Mouse (Mus musculus) CH12.LX (cell line): ENCODE results near the gene Psmd3. TPM values are rescaled to one million over a fixed set of nuclear protein-coding genes. Genes with fewer than 3 reads are reported as not detected.

Experiments used
- DNase-seq: peaks from one replicate; pipeline ENCODE4 v3.0.0-alpha.2; 2013; ENCODE audit errors: extremely low read depth
- H3K27ac ChIP-seq: 2 replicates; pipeline ENCODE4 v1.5.1; 2012; ENCODE audit warnings: low read depth, mild to moderate bottlenecking, control low read depth, moderate library complexity; ENCODE audit not compliant: insufficient read depth
- H3K27me3 ChIP-seq: replicated peaks from 2 replicates; pipeline ENCODE3; 2012; ENCODE audit warnings: inconsistent platforms
- H3K36me3 ChIP-seq, 2 experiments: replicated peaks in 1 of 2; 2 replicates each; pipeline versions ENCODE3 to v1.6.1; 2012; ENCODE audit warnings: inconsistent platforms in 1 of 2, low read length in 1 of 2, mild to moderate bottlenecking in 1 of 2, mixed read lengths in 1 of 2, moderate library complexity in 1 of 2; ENCODE audit not compliant: control insufficient read depth in 1 of 2, insufficient read depth in 1 of 2
- H3K4me1 ChIP-seq, 2 experiments: 2 replicates each; pipeline ENCODE4 v1.6.1; 2012; ENCODE audit warnings: inconsistent platforms in 1 of 2, moderate library complexity in 1 of 2; ENCODE audit not compliant: insufficient read depth in 2 of 2, control insufficient read depth in 1 of 2
- H3K4me2 ChIP-seq: 2 replicates; pipeline ENCODE4 v1.6.1; 2012; ENCODE audit warnings: low read depth, mild to moderate bottlenecking, control low read depth; ENCODE audit not compliant: poor library complexity, insufficient read depth, severe bottlenecking
- H3K4me3 ChIP-seq, 3 experiments: fragments of 150-350 bp in 1 of 3; sonication (generic) in 1 of 3; replicated peaks in 1 of 3; 2 replicates each; pipeline versions ENCODE3 to v1.5.1; 2011 to 2012; ENCODE audit warnings: low read depth in 2 of 3, low read length in 2 of 3, mild to moderate bottlenecking in 2 of 3, moderate library complexity in 2 of 3, control low read depth in 1 of 3, improper control_type of control experiment in 1 of 3, inconsistent platforms in 1 of 3, mixed read lengths in 1 of 3; ENCODE audit not compliant: poor library complexity in 1 of 3
- H3K79me2 ChIP-seq: replicated peaks from 2 replicates; pipeline ENCODE4 v1.6.1; 2012; ENCODE audit warnings: mild to moderate bottlenecking, moderate library complexity; ENCODE audit not compliant: control insufficient read depth, poor library complexity, insufficient read depth, severe bottlenecking; ENCODE audit errors: extremely low read depth
- H3K9ac ChIP-seq: 2 replicates; pipeline ENCODE4 v1.6.1; 2012; ENCODE audit warnings: low read depth, mild to moderate bottlenecking, control low read depth, moderate library complexity; ENCODE audit not compliant: insufficient read depth
- H3K9me3 ChIP-seq: replicated peaks from 2 replicates; pipeline ENCODE3; 2012; ENCODE audit warnings: low read length, inconsistent platforms, mixed read lengths
- CTCF ChIP-seq, 2 experiments: IDR thresholded peaks in 1 of 2; conservative IDR thresholded peaks in 1 of 2; 2 replicates each; pipeline ENCODE4 v1.5.1; 2011 to 2012; ENCODE audit warnings: low read depth in 2 of 2, low read length in 2 of 2, improper control_type of control experiment in 1 of 2, inconsistent platforms in 1 of 2, mild to moderate bottlenecking in 1 of 2, moderate library complexity in 1 of 2
- EP300 ChIP-seq: IDR thresholded peaks from 2 replicates; pipeline ENCODE4 v1.6.1; 2011; ENCODE audit warnings: low read length, improper control_type of control experiment
- ETS1 ChIP-seq: conservative IDR thresholded peaks from 2 replicates; pipeline ENCODE4 v1.6.1; 2012; ENCODE audit warnings: low read depth, mild to moderate bottlenecking, inconsistent platforms, low read length, improper control_type of control experiment, moderate library complexity
- GABPA ChIP-seq: IDR thresholded peaks from 2 replicates; pipeline ENCODE4 v1.6.1; 2012; ENCODE audit warnings: low read depth, low read length, improper control_type of control experiment, inconsistent platforms; ENCODE audit not compliant: insufficient replicate concordance
- HCFC1 ChIP-seq: IDR thresholded peaks from 2 replicates; pipeline ENCODE4 v1.6.1; 2012; ENCODE audit warnings: low read depth, mild to moderate bottlenecking, inconsistent platforms, low read length, improper control_type of control experiment
- IRF4 ChIP-seq: IDR thresholded peaks from 2 replicates; pipeline ENCODE4 v1.6.1; 2014; ENCODE audit warnings: low read depth, mild to moderate bottlenecking, inconsistent platforms, low read length, improper control_type of control experiment
- MAFK ChIP-seq: IDR thresholded peaks from 2 replicates; pipeline ENCODE4 v1.6.1; 2011; ENCODE audit warnings: low read length, improper control_type of control experiment; ENCODE audit not compliant: insufficient replicate concordance
- MAZ ChIP-seq: IDR thresholded peaks from 2 replicates; pipeline ENCODE4 v1.6.1; 2012; ENCODE audit warnings: low read depth, mild to moderate bottlenecking, inconsistent platforms, low read length, improper control_type of control experiment, moderate library complexity
- NELFE ChIP-seq: IDR thresholded peaks from 2 replicates; pipeline ENCODE4 v1.6.1; 2011; ENCODE audit warnings: low read depth, low read length, improper control_type of control experiment
- NRF1 ChIP-seq: IDR thresholded peaks from 2 replicates; pipeline ENCODE4 v1.6.1; 2014; ENCODE audit warnings: low read depth, mild to moderate bottlenecking, inconsistent platforms, low read length, improper control_type of control experiment, moderate library complexity
- PAX5 ChIP-seq: IDR thresholded peaks from 2 replicates; pipeline ENCODE4 v1.6.1; 2012; ENCODE audit warnings: low read length, inconsistent platforms, mixed read lengths
- POLR2AphosphoS2 ChIP-seq: IDR thresholded peaks from 2 replicates; pipeline ENCODE4 v1.6.1; 2011; ENCODE audit warnings: low read depth, low read length, improper control_type of control experiment
- RAD21 ChIP-seq: IDR thresholded peaks from 2 replicates; pipeline ENCODE4 v1.6.1; 2011; ENCODE audit warnings: low read depth, mild to moderate bottlenecking, low read length, improper control_type of control experiment, moderate library complexity
- RCOR1 ChIP-seq: conservative IDR thresholded peaks from 2 replicates; pipeline ENCODE4 v1.6.1; 2012; ENCODE audit warnings: low read depth, mild to moderate bottlenecking, inconsistent platforms, low read length, improper control_type of control experiment
- TBP ChIP-seq: conservative IDR thresholded peaks from 2 replicates; pipeline ENCODE4 v1.6.1; 2011; ENCODE audit warnings: low read depth, low read length, improper control_type of control experiment
- TCF12 ChIP-seq: IDR thresholded peaks from 2 replicates; pipeline ENCODE4 v1.6.1; 2014; ENCODE audit warnings: low read depth, mild to moderate bottlenecking, inconsistent platforms, low read length, improper control_type of control experiment
- USF2 ChIP-seq: conservative IDR thresholded peaks from 2 replicates; pipeline ENCODE4 v1.6.1; 2011; ENCODE audit warnings: low read depth, low read length, improper control_type of control experiment
- ZC3H11A ChIP-seq: IDR thresholded peaks from 2 replicates; pipeline ENCODE4 v1.6.1; 2012; ENCODE audit warnings: low read depth, mild to moderate bottlenecking, inconsistent platforms, low read length, improper control_type of control experiment
- ZKSCAN1 ChIP-seq: IDR thresholded peaks from 2 replicates; pipeline ENCODE4 v1.6.1; 2012; ENCODE audit warnings: low read depth, inconsistent platforms, low read length, improper control_type of control experiment, borderline replicate concordance
- dilution Hi-C: fragments of 300-500 bp; cut with MboI; formaldehyde crosslinking; loops from 2 replicates; pipeline ENCODE4 v1.14.3; 2020; ENCODE audit warnings: low sequenced_read_pairs; ENCODE audit not compliant: extremely low pct_unique_long_range_greater_than_20kb, extremely low pct_ligation_motif_present
- in situ Hi-C: fragments of 300-500 bp; cut with MboI; formaldehyde crosslinking; loops from 3 replicates; pipeline ENCODE4 v1.14.3; 2019; ENCODE audit warnings: low sequenced_read_pairs, low pct_ligation_motif_present, low pct_unique_long_range_greater_than_20kb, mixed read lengths
- polyA plus RNA-seq: library from polyadenylated mRNA; unstranded; fragments of >175 nt; gene quantifications from 2 replicates; pipeline ENCODE4 v1.2.1, GENCODE M21; 2012; ENCODE audit warnings: low read depth; ENCODE audit not compliant: insufficient read length
- total RNA-seq, 2 experiments: library from RNA; depleted of rRNA; stranded (reverse); fragments of 300-350 nt in 1 of 2; fragments of >200 nt in 1 of 2; gene quantifications; 2 replicates each; pipeline ENCODE4 v1.2.3; 2012 to 2014

The Psmd3 gene
- total and polyA plus RNA-seq, 3 experiments: 166 to 354 (median 291) TPM

GRCm38 (mm10) chr11:98705021-98705420, 22.7 kb downstream of the Psmd3 start:
- Histone ChIP-seq H3K9me3 (no peaks in the 10 kb centered on the region), H3K4me3 (no peak overlapping the region), H3K36me3 (peaks cover 59 to 72% of the 10 kb centered on the region in 2 experiments), H3K27me3 (no peaks in the 10 kb centered on the region), H3K9ac (no peak overlapping the region), H3K4me1 (peaks cover 13 to 23% of the 10 kb centered on the region in 2 experiments), H3K4me2 (no peak overlapping the region), H3K27ac (no peak overlapping the region), H3K79me2 (no peaks in the 10 kb centered on the region)
- dilution Hi-C loops (no loop called here), in situ Hi-C loops (no loop called here)
- no peak for DNase-seq
- TF ChIP-seq USF2: no peak
- no peak for TF ChIP-seq ETS1
- TF ChIP-seq PAX5: no peak
- no peak for TF ChIP-seq NRF1
- no peak for TF ChIP-seq CTCF (conservative IDR thresholded peaks at IDR 0.05 in 1 of 2, IDR thresholded peaks at IDR 0.05 in 1 of 2; ENCODE audit: low read depth in 2 of 2, low read length in 2 of 2)
- TF ChIP-seq IRF4: no peak
- TF ChIP-seq ZKSCAN1: no peak
- no peak for TF ChIP-seq TCF12
- TF ChIP-seq MAFK: no peak
- no peak for TF ChIP-seq RAD21
- no peak for TF ChIP-seq EP300
- TF ChIP-seq ZC3H11A: no peak
- TF ChIP-seq GABPA: no peak
- no peak for TF ChIP-seq POLR2AphosphoS2

GRCm38 (mm10) chr11:98707401-98708281, 25.3 kb downstream of the Psmd3 start:
- Histone ChIP-seq H3K4me3 (no peak overlapping the region), H3K27me3 (no peaks in the 10 kb centered on the region), H3K4me1 (peaks cover 5 to 21% of the 10 kb centered on the region in 2 experiments), H3K9me3 (no peaks in the 10 kb centered on the region), H3K4me2 (no peak overlapping the region), H3K36me3 (peaks cover 75 to 94% of the 10 kb centered on the region in 2 experiments), H3K27ac (no peak overlapping the region), H3K79me2 (no peaks in the 10 kb centered on the region), H3K9ac (no peak overlapping the region)
- no peak for DNase-seq
- in situ Hi-C loops (no loop called here), dilution Hi-C loops (no loop called here)
- no peak for TF ChIP-seq ZC3H11A
- TF ChIP-seq HCFC1: no peak
- TF ChIP-seq NELFE: no peak
- TF ChIP-seq TBP: no peak
- no peak for TF ChIP-seq MAZ
- TF ChIP-seq RCOR1: no peak
